Mouse (Mus musculus) bone marrow, adult 2 months (tissue): Measurements from ENCODE around the gene Tomm40l.

Experiments
- CTCF ChIP-seq: fragments of 200-500 bp; IDR thresholded peaks from 2 replicates; pipeline ENCODE4 v1.5.1; 2011; ENCODE audit warnings: low read length, control low read depth; ENCODE audit not compliant: control insufficient read depth, insufficient read depth
- POLR2A ChIP-seq: fragments of 200-500 bp; IDR thresholded peaks from 2 replicates; pipeline ENCODE4 v1.6.1; 2011; ENCODE audit warnings: low read depth, mild to moderate bottlenecking, control low read depth, low read length, borderline replicate concordance; ENCODE audit not compliant: control insufficient read depth

- no peak for TF ChIP-seq CTCF
- no peak for TF ChIP-seq POLR2A
Measured at GRCm38 (mm10) chr1:171183025-171183424, 39.3 kb downstream of the Tomm40l start.
